Mouse (Mus musculus) embryonic facial prominence, embryonic 12.5 days (tissue): ENCODE results near the gene Gucy2c. TPM values are rescaled to one million over a fixed set of nuclear protein-coding genes. Genes with fewer than 3 reads are reported as not detected.

Experiments used
- ATAC-seq: fragments of 200-750 bp; cut with Nextera tagmentation; 2 replicates; pipeline ENCODE4 v1.8.0; 2017; ENCODE audit not compliant: insufficient number of reproducible peaks, insufficient read depth, low FRiP score, low TSS enrichment
- H3K27ac ChIP-seq: fragments of 300-500 bp; sonication (generic); 2 replicates; pipeline ENCODE4 v1.5.1; 2016; ENCODE audit warnings: mild to moderate bottlenecking
- H3K27me3 ChIP-seq: fragments of 300-500 bp; sonication (generic); 2 replicates; pipeline ENCODE4 v1.6.1; 2016; ENCODE audit warnings: mild to moderate bottlenecking, moderate library complexity
- H3K36me3 ChIP-seq: fragments of 300-500 bp; sonication (generic); 2 replicates; pipeline ENCODE4 v1.6.1; 2016; ENCODE audit warnings: mild to moderate bottlenecking
- H3K4me1 ChIP-seq: fragments of 300-500 bp; sonication (generic); 2 replicates; pipeline ENCODE4 v1.6.1; 2016
- H3K4me2 ChIP-seq: fragments of 300-500 bp; sonication (generic); replicated peaks from 2 replicates; pipeline ENCODE4 v1.6.1; 2016; ENCODE audit warnings: mild to moderate bottlenecking, moderate library complexity
- H3K4me3 ChIP-seq: fragments of 300-500 bp; sonication (generic); 2 replicates; pipeline ENCODE4 v1.5.1; 2016; ENCODE audit warnings: mild to moderate bottlenecking
- H3K9ac ChIP-seq: fragments of 300-500 bp; sonication (generic); 2 replicates; pipeline ENCODE4 v1.6.1; 2016; ENCODE audit warnings: mild to moderate bottlenecking, moderate library complexity
- H3K9me3 ChIP-seq: fragments of 300-500 bp; sonication (generic); 2 replicates; pipeline ENCODE4 v1.6.1; 2016; ENCODE audit warnings: mild to moderate bottlenecking, moderate library complexity
- WGBS: fragments of 180-500 bp; shearing (Covaris S2); methylation state at CpG from one replicate; pipeline ENCODE4 v1.1.7; 2016; 5-methylcytosine and 5-hydroxymethylcytosine counted together
- polyA plus RNA-seq: library from polyadenylated mRNA; unstranded; fragments of >200 nt; fragmentation: Nextera tagmentation; extraction: Ambion mirVana; gene quantifications from 2 replicates; pipeline ENCODE4 v1.2.1, GENCODE M21; 2016

The Gucy2c gene
- polyA plus RNA-seq, 1 experiment from 2014 or later, result 0.14 TPM

DNA sequence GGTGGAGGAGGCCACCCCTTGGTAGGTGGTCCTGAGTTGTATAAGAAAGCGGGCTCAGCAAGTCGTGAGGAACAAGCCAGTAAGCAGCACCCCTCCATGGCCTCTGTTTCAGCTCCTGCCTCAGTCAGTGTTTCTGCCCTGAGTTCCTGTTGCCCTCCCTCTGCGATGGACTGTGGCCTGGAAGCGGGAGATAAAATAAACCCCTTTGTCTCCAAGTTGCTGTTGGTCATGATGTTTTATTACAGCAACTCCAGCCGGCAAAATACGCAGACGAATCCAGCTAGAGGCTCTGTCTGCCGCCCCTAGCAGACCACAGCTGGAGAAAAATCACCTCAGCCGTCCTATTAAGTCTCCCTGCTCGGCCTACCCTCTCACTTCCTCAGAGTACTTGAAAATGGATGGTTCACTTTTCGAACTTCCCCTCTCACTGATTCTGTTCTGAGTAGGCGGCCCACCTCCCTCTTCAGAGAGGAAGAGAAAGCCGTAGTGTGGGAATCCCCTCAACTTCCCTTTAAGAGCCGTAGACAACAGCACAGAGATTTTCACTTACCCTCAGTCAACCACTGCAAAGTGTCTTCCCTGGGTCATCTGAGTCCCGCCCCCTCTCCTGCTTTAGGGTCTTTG is 91.7 kb downstream of the Gucy2c start:
- no peaks in the 10 kb centered on the region for H3K9me3 ChIP-seq
- H3K36me3 ChIP-seq, result no peaks in the 10 kb centered on the region
- H3K4me3 ChIP-seq, result no peak overlapping the region
- 63% methylated on average over 15 of the region's 15 CpGs for WGBS
- H3K27ac ChIP-seq, result no peak overlapping the region
- no peak overlapping the region for H3K4me2 ChIP-seq
- no peaks in the 10 kb centered on the region for H3K27me3 ChIP-seq
- H3K4me1 ChIP-seq, result no peaks in the 10 kb centered on the region; the same call in 1 of the 2 replicates
- no peak for ATAC-seq
- H3K9ac ChIP-seq, result no peak overlapping the region

DNA sequence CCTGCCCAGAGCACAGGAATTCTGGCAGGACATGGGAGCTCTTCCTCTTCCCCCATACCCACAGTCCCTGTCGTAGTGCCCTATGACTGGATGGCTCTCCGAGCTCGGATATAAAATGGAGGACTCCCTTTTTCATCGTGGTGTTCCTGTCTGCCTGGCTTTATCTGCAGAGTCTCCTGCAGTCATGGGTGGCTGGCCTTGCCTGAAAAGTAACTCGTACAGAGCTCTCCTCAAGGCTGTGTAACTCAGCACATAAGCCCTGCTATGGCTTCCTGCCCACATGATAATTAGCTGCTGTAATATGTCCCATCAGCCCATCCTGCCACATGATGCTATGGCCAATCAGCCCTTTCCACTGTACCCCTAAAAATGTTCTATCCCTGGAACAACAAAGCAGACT is 96.1 kb downstream of the Gucy2c start:
- Histone ChIP-seq H3K4me1 (no peaks in the 10 kb centered on the region; the same call in 1 of the 2 replicates), H3K9ac (no peak overlapping the region), H3K4me2 (no peak overlapping the region), H3K4me3 (no peak overlapping the region), H3K27me3 (no peaks in the 10 kb centered on the region), H3K36me3 (no peaks in the 10 kb centered on the region), H3K27ac (no peak overlapping the region), H3K9me3 (no peaks in the 10 kb centered on the region)
- no peak for ATAC-seq
- 77% methylated on average over 5 of the region's 5 CpGs for WGBS

DNA sequence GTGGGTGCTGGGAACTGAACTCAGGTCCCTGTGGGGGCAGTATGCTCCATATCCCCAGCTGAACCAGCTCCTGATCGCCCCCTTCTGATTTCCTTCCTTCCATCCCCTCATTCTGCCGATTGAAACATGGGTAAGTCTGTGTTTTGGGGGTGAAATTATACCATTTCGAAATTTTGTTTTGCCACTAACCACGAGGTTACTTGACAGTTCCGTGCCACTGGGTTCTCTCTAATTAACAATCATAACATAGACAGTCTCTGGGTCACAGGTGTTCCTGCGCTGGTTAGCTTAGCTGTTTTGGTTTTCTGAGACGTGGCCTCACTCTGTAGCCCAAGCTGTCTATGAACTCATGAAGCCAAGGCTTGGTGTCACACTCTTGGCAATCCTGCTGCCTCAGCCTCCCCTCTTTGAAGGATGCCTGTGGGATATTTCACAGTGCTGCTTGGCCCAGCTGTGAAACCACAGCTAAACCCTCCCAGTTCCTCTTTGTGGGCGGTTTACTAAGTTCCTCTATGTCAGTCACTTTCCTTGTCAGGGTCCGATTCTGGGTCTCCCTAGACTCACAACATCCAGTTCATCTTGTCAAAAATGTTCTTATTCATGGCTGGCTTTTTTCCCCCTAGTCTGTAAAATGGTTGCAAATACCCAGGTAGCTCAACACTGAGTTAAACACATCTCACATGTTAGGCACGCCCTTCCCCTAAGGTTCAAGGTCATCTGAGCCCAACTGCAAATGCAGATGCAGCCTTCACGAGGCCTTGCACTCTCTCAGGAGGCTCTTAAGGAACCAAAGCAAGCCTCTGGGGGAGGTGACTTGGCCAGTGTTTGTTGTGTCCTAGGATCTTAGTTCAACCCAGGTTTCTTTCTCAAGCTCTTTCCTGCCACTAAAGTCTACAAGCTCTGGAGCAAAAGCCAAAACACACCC is 97.9 kb downstream of the Gucy2c start:
- no peak overlapping the region for H3K4me3 ChIP-seq
- no peaks in the 10 kb centered on the region for H3K36me3 ChIP-seq
- no peak overlapping the region for H3K4me2 ChIP-seq
- H3K4me1 ChIP-seq, result no peaks in the 10 kb centered on the region
- no peak overlapping the region for H3K9ac ChIP-seq
- 80% methylated on average over 11 of the region's 11 CpGs for WGBS
- no peaks in the 10 kb centered on the region for H3K27me3 ChIP-seq
- ATAC-seq, result no peak
- H3K27ac ChIP-seq, result no peak overlapping the region
- H3K9me3 ChIP-seq, result no peaks in the 10 kb centered on the region

DNA sequence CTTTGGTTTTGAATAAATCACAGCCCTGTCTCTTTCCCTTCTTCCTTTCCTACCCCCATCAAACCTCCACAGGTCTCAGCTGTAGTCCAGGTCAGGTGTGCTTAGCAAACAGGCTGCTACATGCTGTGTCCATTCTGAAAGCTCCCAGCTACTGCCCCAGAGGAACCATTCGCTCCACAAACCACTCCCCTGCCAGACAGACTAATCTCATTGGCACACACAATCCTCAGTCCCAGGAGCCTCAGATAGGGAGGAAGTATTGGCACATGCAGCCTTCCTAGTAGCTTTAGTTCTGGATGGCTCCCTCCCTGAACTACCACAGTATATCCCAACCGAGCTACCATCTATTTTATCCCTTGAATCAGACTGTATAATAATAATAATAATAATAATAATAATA is 102.2 kb downstream of the Gucy2c start:
- Histone ChIP-seq H3K4me3 (no peak overlapping the region), H3K9ac (no peak overlapping the region), H3K4me1 (no peaks in the 10 kb centered on the region), H3K9me3 (no peaks in the 10 kb centered on the region), H3K36me3 (no peaks in the 10 kb centered on the region), H3K27me3 (no peaks in the 10 kb centered on the region), H3K27ac (no peak overlapping the region), H3K4me2 (no peak overlapping the region)
- no peak for ATAC-seq
- WGBS, result 33% methylated on average over 2 of the region's 2 CpGs

DNA sequence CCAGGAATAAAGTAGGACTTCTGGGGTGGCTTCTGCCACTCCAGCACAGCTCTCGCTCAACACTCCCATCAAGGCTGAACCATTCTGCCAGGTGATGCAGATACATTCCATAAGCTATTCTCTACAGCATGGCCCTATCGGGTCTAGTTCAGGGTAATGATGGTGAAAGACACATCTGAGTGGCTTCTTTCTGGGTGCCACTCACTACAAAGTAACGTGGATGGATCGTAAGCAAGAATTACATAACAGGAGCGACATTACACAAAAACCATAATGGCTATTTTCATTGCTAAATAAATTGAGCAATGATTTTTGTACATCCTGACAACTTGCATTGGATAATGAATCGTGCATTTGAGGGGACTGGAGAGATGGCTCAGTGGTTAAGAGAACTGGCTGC is 106.6 kb downstream of the Gucy2c start:
- 87% methylated on average over 6 of the region's 6 CpGs for WGBS
- Histone ChIP-seq H3K27me3 (no peaks in the 10 kb centered on the region), H3K4me2 (no peak overlapping the region), H3K36me3 (no peaks in the 10 kb centered on the region), H3K9ac (no peak overlapping the region), H3K4me3 (no peak overlapping the region), H3K27ac (no peak overlapping the region), H3K4me1 (no peaks in the 10 kb centered on the region), H3K9me3 (no peaks in the 10 kb centered on the region)
- no peak for ATAC-seq

DNA sequence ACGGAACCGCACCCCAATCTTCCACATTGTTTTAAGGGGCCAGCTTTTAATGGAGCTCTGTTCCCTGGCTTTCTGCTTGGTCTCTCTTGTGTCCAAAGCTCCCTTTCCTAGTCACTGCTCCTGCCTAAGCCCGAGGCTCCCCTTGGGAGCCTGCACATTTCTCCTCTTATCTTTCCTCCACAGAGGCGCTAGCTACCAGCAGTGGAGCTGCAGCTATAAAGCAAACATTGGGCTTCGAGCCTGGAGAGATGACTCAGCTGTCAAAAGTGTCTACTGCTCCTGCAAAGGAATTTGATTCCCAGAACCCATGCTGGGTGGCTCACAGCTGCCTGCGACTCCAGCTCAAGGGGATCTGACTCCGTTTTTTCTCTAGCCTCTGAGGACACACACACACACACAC is 109.1 kb downstream of the Gucy2c start:
- Histone ChIP-seq H3K27ac (no peak overlapping the region), H3K9me3 (no peaks in the 10 kb centered on the region), H3K4me1 (0 out of 2 replicates have a peak, but pooled peaks cover 4% of the 10 kb centered on the region), H3K4me2 (no peak overlapping the region), H3K9ac (no peak overlapping the region), H3K36me3 (no peaks in the 10 kb centered on the region), H3K27me3 (no peaks in the 10 kb centered on the region), H3K4me3 (no peak overlapping the region)
- ATAC-seq, result no peak
- WGBS, result 59% methylated on average over 7 of the region's 7 CpGs

DNA sequence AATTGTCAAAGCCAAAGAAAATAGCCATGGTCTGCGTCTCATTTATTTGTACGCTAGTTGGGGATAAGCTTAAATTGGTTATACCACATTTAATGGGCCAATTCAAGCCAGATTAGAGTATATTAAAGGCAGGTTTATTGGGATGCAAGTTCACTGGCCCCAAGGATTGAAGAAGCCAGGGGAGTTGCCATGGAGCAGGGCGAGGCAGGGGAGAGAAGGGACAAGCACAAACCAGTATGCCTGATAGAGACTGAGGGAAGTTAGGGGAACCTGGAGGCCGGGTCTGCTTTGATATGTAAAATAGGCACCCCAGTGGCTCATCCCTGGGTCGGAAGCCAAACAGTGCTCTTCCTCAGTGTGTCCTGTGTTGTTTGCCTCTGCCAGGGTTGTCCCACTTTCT is 112.3 kb downstream of the Gucy2c start:
- WGBS, result 37% methylated on average over 5 of the region's 5 CpGs
- no peaks in the 10 kb centered on the region for H3K27me3 ChIP-seq
- H3K4me2 ChIP-seq, result no peak overlapping the region
- no peak overlapping the region for H3K4me3 ChIP-seq
- H3K9ac ChIP-seq, result no peak overlapping the region
- no peaks in the 10 kb centered on the region for H3K9me3 ChIP-seq
- H3K27ac ChIP-seq, result no peak overlapping the region
- no peaks in the 10 kb centered on the region for H3K36me3 ChIP-seq
- no peak for ATAC-seq
- 0 out of 2 replicates have a peak, but pooled peaks cover 4% of the 10 kb centered on the region for H3K4me1 ChIP-seq

DNA sequence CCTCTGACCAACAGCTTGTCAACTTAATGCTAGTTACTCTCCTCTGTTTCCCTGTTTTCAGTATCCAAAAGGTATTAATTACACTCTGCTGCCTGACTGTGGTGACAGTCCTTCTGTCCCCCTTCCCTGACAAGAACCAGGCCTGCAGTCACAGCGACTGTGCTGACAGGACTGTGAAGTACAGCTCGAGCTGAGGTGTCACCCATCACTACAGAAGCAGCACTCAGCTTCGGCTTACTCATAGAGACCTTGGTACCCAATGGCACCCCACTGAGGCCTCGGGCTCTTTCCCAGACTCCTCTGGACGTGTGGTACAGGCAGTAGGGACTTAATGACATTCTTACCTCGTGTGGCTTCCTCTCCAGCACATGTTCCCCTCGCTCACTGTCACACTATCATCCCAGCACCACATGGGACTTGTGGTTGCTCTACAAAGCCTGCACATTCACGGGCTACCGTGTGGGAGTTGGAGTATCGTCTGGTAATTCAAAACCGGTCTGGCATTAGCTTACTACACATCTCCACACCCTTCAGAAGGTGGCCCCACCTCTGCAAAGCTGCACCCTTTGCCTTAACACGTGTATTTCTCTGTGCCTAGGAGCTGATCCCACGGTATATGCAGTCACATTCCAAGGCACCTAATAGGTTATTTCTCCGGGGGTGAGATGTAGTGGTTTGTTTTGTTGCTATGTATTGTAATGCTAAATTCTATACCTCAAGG is 113.1 kb downstream of the Gucy2c start:
- H3K36me3 ChIP-seq, result no peaks in the 10 kb centered on the region
- no peak overlapping the region for H3K4me2 ChIP-seq
- ATAC-seq, result no peak
- H3K27ac ChIP-seq, result no peak overlapping the region
- no peaks in the 10 kb centered on the region for H3K9me3 ChIP-seq
- H3K9ac ChIP-seq, result no peak overlapping the region
- no peak overlapping the region for H3K4me3 ChIP-seq
- WGBS, result 53% methylated on average over 14 of the region's 14 CpGs
- 0 out of 2 replicates have a peak, but pooled peaks cover 4% of the 10 kb centered on the region for H3K4me1 ChIP-seq
- H3K27me3 ChIP-seq, result 0 out of 2 replicates have a peak, but pooled peaks cover 2% of the 10 kb centered on the region

DNA sequence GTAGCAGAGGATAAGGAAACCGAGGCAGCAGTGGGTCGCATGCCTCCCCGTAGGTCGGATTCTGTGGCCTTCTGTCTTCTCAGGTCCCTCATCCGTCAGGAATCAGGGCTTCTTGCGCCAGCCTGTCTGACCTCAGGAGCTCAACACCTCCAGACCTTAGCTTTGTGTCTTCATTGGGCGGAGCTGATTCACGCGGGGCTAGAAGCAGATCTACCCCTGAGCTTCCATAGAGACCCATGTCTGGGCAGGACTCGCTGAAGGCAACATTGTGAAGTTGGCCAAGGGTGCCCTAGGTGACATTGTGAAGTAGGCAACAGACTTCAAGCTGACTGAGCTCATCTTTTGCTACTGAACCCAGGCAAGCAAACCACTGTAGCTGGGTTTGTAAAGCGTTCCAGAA is 119.5 kb downstream of the Gucy2c start:
- Histone ChIP-seq H3K9ac (no peak overlapping the region), H3K4me1 (peaks cover 5% of the 10 kb centered on the region; the same call in 1 of the 2 replicates), H3K27ac (no peak overlapping the region), H3K9me3 (no peaks in the 10 kb centered on the region), H3K4me3 (peak overlapping the region; percentile 37; the same call in 1 of the 2 replicates), H3K27me3 (peaks cover 33% of the 10 kb centered on the region), H3K36me3 (no peaks in the 10 kb centered on the region), H3K4me2 (peak overlapping the region; percentile 76)
- WGBS, result 20% methylated on average over 11 of the region's 11 CpGs
- ATAC-seq, result no peak

DNA sequence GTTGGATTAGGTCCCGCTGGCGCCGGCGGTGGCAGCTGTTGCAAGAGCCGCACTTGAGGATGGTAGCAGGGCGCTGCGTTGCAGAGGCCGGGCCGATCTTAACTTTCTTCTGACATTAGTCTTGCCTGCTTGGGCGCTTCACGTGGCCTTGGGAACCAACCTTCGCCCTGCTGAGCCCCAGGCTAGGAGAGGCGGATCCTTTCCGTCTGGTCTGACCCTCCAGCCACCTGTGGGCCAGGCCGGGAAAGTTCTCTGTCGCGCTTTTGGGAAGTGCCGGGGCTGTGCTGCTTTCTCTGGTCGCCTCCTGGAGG is 119.9 kb downstream of the Gucy2c start, which contains the start of gene Plbd1:
Gene Plbd1 (minus strand): TSS at position 223 of the 311 bp plus-strand sequence.
- Histone ChIP-seq H3K27me3 (peaks cover 33% of the 10 kb centered on the region), H3K9me3 (no peaks in the 10 kb centered on the region), H3K36me3 (no peaks in the 10 kb centered on the region), H3K4me2 (peak within 1 kb of the TSS; percentile 76), H3K4me3 (peak within 1 kb of the TSS; percentile 37), H3K9ac (peak within 1 kb of the TSS; percentile 34; the same call in 1 of the 2 replicates), H3K4me1 (peaks cover 5% of the 10 kb centered on the region; the same call in 1 of the 2 replicates), H3K27ac (no peak within 1 kb of the TSS)
- WGBS, result under 1% methylated on average over 19 of the region's 19 CpGs
- no peak for ATAC-seq

DNA sequence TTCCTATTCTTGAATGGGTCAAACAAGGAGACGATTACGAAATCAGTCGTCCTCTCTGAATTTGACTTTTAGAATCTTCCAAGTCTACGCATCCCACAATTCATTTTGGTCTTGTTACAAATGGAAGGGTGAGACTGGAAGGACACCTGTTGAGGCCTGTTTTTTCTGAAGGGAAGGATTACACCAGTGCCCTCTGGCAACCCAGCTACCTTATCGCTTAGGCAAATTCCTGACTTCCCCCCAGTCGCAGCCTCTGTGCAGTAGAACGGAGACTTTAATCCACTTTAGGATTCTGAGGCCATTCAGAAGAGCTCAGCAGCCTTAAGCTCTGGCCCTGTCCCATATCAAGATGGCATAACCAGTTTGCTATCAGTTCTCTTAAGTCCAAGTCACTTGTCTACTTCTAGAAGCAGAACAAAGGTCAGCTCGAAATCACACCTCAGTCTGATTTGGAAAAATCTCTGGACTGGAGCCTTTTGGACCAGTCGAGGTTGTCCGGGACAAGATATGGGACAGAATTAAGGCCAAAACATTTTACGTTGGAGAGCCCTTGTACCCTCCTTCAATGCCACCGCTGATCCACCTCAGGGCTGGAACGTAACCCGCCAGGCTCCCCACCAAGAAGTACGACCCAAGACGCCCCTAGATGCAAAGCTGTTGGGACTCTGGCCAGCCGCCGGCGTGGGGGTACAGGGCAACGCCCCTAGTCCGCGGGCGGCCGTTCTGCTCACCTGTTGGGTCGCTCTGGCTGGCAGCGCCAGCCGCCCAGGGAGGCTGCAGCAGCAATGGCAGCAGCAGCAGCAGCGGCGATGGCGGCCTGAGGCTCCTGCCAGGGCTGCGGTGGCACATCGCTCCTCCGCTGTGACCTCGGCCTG is 120.5 kb downstream of the Gucy2c start:
- Histone ChIP-seq H3K27ac (no peak overlapping the region), H3K9ac (peak overlapping the region; percentile 34; the same call in 1 of the 2 replicates), H3K4me1 (peaks cover 5% of the 10 kb centered on the region; the same call in 1 of the 2 replicates), H3K36me3 (no peaks in the 10 kb centered on the region), H3K9me3 (no peaks in the 10 kb centered on the region), H3K4me3 (peak overlapping the region; percentile 37), H3K27me3 (peaks cover 33% of the 10 kb centered on the region), H3K4me2 (peak overlapping the region; percentile 76)
- ATAC-seq, result no peak
- WGBS, result 15% methylated on average over 34 of the region's 34 CpGs
